Mouse (Mus musculus): Measurements from ENCODE around the gene Cntd1.

DNA sequence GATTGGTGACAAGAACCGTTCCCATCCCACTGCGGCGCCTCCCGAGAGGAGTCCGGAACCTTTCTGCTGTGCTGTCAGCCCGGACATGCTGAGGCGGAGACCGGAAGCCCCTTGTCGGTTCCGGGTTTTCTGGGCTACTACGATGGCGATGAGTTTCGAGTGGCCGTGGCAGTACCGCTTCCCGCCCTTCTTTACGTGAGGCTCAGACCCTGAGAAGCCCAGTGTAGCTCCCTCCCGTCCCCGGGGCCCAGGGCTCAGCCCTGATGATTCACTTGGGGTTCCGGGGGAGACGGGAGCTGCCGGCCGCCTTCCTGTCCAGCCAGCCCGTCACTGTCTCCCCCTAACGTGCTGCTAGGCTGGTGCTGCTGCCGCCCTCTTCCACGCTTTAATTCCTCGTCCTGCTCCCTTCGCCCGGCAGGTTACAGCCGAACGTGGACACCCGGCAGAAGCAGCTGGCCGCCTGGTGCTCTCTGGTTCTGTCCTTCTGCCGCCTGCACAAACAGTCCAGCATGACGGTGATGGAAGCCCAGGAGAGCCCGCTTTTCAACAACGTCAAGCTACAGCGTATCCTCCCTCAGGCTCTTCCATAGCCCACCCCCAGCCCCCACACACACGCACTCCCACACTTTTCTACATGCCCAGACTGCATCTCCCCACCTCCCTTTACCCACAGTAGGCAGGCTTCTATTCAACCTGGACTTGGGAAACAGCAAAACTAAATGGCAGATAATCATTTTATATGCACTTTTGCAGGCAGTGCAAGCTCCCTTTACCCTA lies 25.0 kb upstream of the Cntd1 start, which contains the start of gene Vps25:
- TF ChIP-seq POLR2A (IDR thresholded peaks at IDR 0.05; ENCODE audit: control insufficient read depth, extremely low read depth, insufficient read depth, low read length, poor library complexity) (peak; percentile 82; the same call in 1 of the 2 replicates), CTCF (IDR thresholded peaks at IDR 0.05; ENCODE audit: borderline replicate concordance, control insufficient read depth, extremely low read depth, insufficient read depth, low read length, poor library complexity) (peak; percentile 39; the same call in 1 of the 2 replicates)
